Mouse (Mus musculus) ovary, adult 2 months (tissue): ENCODE results near the gene Fam25c. TPM values are rescaled to one million over a fixed set of nuclear protein-coding genes. Genes with fewer than 3 reads are reported as not detected.

ENCODE experiments used
- polyA plus RNA-seq: library from polyadenylated mRNA; depleted of rRNA; stranded (reverse); fragments of >200 nt; gene quantifications from 2 replicates; pipeline ENCODE4 v1.2.3, GENCODE M21; 2012; rRNA removed

The Fam25c gene
- not detected in 2 replicates for polyA plus RNA-seq

GRCm38 (mm10) chr14:34355301-34355700, at the start of gene Fam25c:
TSS of gene Fam25c (minus strand) at chr14:34355433.

DNA sequence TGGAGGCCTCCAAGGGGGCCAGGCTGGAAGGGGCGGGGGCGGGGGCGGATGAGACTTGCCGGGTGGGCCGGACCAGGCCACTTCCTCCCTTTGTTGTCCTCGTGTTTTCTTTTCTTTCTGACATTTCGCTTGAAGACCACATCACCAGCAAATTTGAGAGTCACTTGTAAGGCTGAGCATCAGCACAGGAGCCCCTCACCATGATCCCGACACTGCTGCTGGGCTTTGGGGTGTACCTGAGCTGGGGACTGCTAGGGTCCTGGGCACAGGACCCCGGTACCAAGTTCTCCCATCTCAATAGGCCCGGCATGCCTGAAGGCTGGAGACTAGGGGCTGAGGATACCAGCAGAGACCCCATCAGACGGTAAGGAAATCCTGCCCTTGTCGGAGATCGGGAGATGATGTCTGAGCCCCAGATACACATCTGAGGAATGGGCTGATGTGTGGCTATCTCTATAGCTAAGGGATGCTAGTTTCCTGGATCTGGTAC, 20.2 kb upstream of the Fam25c start, which contains the start of gene Mmrn2:
Mmrn2 (plus strand) TSS at position 51 of the 490 bp plus-strand sequence.

DNA sequence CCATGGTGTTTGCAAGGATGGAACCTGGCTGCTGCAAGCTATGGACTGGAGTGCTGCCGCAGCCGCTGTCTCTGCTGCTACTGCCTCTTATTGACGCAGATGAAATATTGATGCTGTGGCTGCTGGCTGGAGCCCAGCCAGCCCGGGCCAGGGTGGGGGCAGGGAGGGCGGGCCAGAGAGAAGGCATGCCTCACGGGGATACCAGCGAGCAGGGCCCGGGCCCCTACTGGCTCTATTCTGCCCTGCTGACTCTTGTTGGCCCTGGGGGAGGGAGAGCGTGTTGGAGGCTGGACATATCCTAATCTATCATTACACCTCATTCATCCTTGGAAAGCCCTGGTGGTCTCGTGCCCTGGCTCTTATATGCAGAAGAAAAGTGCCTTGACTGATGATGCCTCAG, 19.3 kb upstream of the Fam25c start, which contains the start of gene Sncg:
Sncg (minus strand) TSS at position 213 of the 400 bp plus-strand sequence.

DNA sequence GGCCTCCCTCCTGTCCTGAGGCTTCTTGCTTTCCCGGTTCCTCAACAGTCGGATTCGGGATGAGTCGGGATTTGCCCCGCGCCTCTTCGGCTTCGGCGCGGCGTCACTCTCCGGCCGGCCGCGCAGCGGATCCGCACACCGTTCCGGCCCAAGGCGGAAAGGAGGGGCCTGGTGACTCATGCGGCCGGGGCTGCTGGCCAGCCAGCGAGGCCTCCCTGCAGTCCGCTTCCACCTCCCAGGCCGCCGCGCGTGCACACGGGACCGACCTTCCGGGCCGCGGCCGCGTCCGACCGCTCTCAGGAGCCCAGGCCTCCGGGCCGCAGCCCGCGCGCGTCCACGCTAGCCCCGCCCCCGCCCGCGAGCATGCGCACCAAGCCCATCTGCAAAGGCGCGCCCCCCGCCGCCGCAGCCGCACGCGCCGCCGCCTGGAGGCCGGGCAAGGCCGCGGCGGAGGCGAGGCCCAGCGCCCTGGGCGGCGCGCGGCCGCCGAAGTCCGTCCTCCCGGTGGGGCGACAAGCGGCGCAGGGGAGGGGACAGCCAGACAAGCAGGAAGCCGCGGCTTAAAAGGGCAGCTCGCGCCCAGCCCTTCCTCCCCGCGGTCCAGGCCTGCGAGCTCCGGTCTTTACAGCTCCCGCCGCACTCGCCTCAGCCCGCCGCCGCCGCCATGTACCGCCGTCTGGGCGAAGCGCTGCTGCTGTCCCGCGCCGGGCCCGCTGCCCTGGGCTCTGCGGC, 44.8 kb downstream of the Fam25c start, which contains the start of the genes Shld2 and Glud1:
Shld2 (minus strand) TSS at position 260 of the 732 bp plus-strand sequence.
Glud1 (plus strand) TSS at position 494 of the 732 bp plus-strand sequence.

Other genes with a start within 250 kb of the Fam25c start
- gene Npy4r, start 202.9 kb downstream of the Fam25c start, polyA plus RNA-seq: 0.07 and 0.24 TPM in 2 replicates
- gene Gprin2, start 153.8 kb downstream of the Fam25c start, polyA plus RNA-seq: 2.0 and 2.2 TPM in 2 replicates
- gene Syt15, start 135.8 kb downstream of the Fam25c start, polyA plus RNA-seq: 10.6 and 13.1 TPM in 2 replicates
- 1.6 and 2.0 TPM in 2 replicates for gene Shld2, start 44.9 kb downstream of the Fam25c start, polyA plus RNA-seq
- gene Glud1, start 44.7 kb downstream of the Fam25c start, polyA plus RNA-seq: 99.3 and 164 TPM in 2 replicates
- gene Sncg, start 19.4 kb upstream of the Fam25c start, polyA plus RNA-seq: 37.2 and 42.6 TPM in 2 replicates
- 14.3 and 15.2 TPM in 2 replicates for gene Mmrn2, start 20.0 kb upstream of the Fam25c start, polyA plus RNA-seq
- gene Bmpr1a, start 147.9 kb upstream of the Fam25c start, polyA plus RNA-seq: 9.9 and 11.5 TPM in 2 replicates
- not detected in 2 replicates for gene 9230112D13Rik, start 167.4 kb upstream of the Fam25c start, polyA plus RNA-seq
- gene Ldb3, start 233.2 kb upstream of the Fam25c start, polyA plus RNA-seq: 5.2 and 6.4 TPM in 2 replicates
- 0.10 TPM in 1 of 2 replicates, not detected in the other for gene Opn4, start 244.7 kb upstream of the Fam25c start, polyA plus RNA-seq